Mouse (Mus musculus): ENCODE results near the gene Fhod1.

The Fhod1 gene

DNA sequence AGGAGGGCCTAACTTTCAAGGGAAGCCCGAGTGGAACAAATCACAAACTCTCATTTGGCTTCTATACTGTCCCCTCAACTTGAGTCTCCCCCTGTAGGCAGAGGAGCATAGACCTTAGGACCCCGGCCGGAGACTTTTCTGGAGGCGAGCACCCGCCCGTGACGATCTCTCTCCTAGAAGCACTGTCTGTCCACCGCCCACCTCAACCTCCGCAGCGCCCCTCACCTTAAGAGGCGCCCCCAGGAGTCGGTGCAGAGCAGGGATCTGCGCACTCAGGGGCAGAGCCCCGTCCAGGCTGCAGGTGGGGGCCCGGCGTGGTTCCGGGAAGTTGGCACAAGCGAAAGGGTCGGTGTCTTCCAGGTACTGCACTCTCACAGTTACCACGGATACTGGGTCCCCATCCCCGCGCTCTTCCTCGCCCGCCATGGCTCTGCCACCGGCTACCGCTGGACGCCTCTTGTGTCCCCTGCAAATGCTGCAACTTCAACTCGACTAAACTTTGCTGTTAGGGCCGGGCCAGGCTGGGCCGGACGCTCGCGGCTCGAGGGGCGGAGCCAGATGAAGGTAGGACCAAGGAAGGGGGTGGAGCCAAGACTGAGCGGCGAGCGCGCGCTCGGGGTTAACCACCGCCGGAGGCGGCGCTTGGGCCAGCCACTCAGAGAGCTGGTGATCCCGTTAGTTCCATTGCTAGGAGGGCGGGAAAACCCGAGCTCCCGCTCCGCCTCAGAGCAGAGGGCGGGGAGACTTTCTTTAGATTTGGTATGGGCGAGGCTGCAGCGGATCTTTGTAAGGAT lies at the start of gene Fhod1:
Gene Fhod1 (minus strand): TSS at position 526 of the 794 bp plus-strand sequence.
- in situ Hi-C loops (cut with MseI, MboI), result no loop called here

DNA sequence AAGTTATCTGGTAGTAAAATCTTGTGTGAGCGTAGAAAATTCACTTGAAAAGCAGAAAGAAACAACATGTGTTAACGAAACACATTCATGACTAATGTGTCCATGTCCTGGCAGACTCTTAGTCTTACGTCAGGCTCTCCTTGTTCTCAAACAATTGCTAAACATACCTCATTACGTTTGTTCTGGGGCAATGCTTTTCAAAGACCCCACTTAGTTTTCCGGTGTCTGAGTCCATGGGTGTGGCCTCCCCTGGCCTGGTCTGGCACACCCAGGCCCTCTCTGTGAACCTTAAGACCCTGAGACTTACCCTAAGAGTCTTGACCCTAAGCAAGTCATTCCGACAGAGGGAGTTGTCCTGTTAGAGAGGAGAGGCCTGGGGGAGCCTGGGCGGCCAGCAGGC lies 46.2 kb upstream of the Fhod1 start:
- in situ Hi-C loops (cut with MseI, MboI), result no loop called here

DNA sequence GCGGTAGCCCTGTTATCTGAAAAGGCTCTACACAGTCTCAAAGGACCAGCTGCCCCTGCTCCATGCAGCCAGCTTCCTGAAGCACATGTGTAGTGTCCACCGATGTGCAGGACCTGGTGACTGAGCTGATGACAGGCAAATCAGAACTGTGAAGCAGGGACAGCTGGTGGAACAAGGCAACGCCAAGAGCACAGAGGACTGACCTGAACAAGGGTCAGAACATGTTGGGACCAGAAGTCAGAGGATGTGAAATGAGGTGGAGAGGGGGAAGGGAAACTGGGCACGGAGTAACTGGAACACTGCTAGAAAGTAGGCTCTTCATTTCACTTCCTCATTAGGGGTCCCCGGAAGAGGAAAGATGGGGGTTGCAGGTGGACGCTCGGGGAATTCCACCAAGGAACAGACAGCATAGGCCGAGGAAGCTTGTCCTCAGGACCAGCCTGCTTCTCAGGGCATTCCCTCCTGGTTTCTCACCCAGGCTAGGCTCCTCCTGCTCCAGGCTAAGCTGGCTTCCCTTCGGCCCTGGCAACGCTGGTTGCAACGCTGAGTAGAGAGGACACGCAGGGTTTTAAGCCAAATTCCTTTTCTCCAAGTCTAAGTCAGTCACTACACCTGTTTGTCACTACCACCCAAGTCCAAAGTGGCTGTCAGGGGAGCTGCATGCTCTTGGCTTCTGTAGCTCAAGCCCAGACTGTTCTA lies 45.5 kb upstream of the Fhod1 start:
- in situ Hi-C loops (cut with MseI, MboI), result no loop called here

DNA sequence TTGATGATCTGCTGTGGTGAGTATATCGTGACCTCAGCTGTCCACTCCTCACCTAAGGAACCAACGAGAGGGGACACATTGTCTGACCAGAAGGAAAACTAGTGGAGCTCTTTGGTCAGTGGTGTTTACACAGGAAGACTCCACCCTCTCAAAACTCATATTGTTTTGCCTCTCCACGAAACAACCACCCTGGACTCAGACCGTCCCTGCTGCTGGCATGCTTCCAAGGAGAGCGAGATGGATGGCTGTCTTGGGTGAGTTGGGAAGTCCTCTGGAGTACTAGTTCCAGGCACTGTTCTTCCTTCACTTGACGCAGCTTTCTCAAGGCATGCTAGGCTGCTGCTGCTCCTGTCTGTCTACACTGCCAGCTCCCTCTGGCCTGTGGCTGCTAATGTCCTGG lies 41.3 kb upstream of the Fhod1 start:
- in situ Hi-C loops (cut with MseI, MboI), result no loop called here

DNA sequence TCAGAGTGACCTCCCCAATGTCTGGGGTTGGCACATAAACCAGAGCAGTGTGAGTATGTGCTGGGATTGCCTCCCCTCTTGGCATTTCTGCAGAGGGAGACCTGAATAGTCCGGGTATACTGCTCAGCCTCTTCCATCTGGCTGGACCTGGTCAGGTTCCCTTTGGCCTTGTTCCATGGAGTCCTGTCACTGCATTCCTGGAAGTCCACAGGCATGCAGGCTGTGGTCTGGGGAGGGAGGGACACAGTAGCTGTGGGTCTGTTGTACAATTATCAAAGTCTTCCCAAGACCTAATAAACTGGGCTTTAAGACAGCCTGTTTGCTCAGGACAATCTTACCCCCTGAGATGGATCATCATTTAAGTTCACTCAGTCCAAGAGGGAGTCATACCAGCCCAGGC lies 39.4 kb upstream of the Fhod1 start:
- in situ Hi-C loops (cut with MseI, MboI), result no loop called here

DNA sequence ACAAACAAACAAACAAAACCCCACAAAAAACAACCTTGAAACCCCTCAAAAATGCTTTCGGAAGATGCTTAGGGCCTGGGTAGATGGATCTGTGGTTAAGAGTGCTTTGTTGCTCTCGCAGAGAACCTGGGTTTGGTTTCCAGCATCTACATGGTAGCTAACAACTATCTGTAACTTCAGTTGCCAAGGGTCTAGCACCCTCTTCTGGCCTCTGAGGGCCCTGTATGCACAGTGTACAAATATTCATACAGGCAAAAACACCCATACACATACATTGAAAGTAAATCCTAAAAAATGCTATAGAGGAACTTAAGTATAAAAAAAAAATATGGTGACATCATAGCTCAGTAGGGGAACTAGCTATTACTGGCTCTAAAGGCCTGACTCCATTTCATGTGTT lies 36.3 kb upstream of the Fhod1 start:
- in situ Hi-C loops (cut with MseI, MboI), result no loop called here

DNA sequence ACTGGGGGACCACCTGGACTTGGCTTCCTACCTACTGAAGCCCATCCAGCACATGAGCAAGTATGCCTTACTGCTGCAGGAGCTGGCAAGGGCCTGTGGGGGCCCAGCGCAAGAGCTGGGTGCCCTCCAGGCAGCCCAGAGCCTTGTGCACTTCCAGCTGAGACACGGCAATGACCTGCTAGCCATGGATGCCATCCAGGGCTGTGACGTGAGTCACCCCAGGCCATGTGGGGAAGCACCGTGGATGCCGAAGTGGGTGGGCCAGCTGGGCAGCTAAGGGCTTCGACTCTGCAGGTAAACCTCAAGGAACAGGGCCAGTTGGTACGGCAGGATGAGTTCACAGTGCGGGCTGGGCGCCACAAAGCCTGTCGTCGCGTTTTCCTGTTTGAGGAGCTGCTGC lies 32.6 kb upstream of the Fhod1 start:
- in situ Hi-C loops (cut with MseI, MboI), result no loop called here

GRCm38 (mm10) chr8:105378673-105379072 lies 30.9 kb upstream of the Fhod1 start:
- in situ Hi-C loops (cut with MseI, MboI), result no loop called here

- in situ Hi-C loops (cut with MseI, MboI), result no loop called here
These were observed 26.8 kb upstream of the Fhod1 start for GRCm38 (mm10) chr8:105374513-105374966.

DNA sequence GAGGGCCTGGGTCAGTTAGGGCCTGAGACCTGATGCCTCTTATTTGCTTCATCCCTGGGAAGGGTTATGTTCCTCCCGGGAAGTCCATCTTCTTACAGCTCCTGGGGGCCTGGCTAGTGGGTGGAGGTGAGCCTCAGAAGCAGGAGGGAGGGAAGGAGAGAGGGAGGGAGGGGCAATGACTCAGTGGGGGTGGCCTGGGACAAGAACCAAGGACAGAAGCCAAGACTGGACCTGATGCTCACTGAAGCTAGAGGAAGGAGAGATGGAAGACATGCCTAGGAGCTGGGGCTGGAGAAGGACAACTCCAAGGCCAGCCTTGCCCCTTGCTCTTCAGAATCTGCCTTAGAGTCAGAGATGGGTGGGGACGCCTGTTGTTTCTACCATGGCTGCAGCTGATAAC lies 25.3 kb upstream of the Fhod1 start, which contains the start of gene Plekhg4:
Gene Plekhg4 (plus strand): TSS at position 243 of the 400 bp plus-strand sequence.
- in situ Hi-C loops (cut with MseI, MboI), result no loop called here

- in situ Hi-C loops (cut with MseI, MboI), result no loop called here
These were observed 24.7 kb upstream of the Fhod1 start for GRCm38 (mm10) chr8:105372473-105372872.

DNA sequence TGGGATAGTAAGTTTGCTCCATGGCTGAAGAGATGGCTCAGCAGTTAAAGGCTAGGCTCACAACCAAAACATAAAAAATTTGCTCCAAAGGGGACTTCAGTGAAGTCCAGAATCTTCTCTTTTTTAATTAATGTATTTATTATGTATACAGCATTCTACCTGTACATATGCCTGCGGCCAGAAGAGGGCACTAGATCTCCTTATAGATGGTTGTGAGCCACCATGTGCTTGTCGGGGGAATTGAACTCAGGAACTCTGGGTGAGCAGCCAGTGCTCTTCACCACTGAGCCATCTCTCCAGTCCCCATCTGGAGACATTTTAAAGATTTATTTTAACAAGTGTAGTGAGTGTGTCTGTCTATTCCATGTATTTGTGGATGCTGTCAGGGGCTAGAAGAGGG lies 19.4 kb upstream of the Fhod1 start:
- in situ Hi-C loops (cut with MseI, MboI), result no loop called here

DNA sequence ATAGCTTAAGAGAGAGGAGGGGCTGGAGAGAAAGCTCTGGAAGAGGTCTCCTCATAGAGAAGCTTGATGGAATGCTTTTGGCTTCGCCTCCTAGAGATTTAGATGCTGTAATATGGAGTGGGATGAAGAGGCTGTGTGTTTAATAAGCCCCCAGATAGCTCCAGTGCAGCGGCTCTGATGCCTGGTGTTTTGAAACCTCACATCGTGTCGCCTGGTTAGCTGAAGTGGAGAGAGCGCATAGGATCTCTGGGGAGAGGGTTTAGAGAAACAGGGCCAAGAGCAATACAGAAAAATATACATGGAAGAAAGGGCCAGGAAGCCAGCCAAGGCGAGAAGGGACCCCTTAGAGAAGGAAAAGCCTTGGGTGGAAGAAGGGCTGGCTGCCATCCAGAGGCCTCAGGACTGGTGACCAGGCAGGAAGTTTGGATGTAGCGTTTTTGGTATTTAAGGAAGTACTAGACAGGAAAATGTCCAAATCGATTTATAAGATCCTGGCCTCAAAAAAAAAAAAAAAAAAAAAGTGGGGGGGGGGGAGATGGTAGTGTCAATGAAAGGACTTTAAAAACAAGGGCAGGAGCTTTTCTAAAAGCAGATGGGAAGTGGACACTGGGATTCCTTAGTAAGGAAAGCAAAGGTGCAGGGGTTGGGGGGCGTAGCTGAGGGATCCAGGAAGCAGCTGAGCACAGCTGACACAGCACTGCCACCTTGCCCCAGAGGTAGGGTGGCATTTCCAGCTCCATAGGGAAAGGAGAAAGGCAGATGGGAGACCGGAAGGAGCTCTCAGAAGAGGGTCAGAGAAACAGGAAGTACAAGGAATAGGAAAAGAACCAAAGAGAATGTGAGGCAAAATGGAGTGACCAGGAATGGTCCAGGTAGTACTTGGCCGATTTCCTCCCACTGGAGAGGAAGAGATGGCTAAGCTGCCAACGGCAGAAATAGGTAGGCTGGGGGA lies 14.3 kb upstream of the Fhod1 start:
- in situ Hi-C loops (cut with MseI, MboI), result no loop called here

- in situ Hi-C loops (cut with MseI, MboI), result no loop called here
These were observed 11.9 kb upstream of the Fhod1 start for GRCm38 (mm10) chr8:105359646-105360045.

GRCm38 (mm10) chr8:105359208-105359607 lies 11.5 kb upstream of the Fhod1 start:
- in situ Hi-C loops (cut with MseI, MboI), result no loop called here

GRCm38 (mm10) chr8:105356681-105357080 lies 8.9 kb upstream of the Fhod1 start:
- in situ Hi-C loops (cut with MseI, MboI), result no loop called here

DNA sequence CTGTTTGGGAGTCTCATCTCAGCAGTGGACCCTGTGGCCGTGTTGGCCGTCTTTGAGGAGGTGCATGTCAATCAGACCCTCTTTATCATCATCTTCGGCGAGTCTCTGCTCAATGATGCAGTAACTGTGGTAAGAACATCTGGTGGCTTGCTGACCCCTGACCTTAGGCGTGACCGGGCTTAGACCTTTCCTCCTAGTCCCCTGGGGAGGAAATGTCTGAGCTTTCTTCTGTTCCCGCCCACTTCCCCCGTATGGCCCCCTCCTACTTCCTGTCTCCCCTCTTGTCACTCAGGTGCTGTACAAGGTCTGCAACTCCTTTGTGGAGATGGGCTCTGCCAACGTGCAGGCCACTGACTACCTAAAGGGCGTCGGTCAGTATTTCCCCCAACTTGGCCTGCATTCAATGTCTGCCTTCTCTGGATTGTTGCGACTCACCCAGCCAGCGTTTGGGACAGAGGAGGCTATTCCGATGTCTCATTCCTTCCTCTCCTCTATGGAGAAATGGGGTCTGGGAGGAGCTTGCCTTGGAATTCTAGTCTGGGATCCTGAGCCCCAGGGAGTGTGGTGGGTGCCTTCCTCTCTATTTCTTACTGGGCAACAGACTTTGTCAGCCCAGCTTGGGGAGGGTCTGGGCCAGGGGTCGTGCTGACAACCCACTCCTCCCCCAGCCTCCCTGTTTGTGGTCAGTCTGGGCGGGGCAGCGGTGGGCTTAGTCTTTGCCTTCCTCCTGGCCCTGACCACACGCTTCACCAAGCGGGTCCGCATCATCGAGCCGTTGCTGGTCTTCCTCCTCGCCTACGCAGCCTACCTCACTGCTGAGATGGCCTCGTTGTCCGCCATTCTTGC lies 7.6 kb upstream of the Fhod1 start:
- in situ Hi-C loops (cut with MseI, MboI), result no loop called here

DNA sequence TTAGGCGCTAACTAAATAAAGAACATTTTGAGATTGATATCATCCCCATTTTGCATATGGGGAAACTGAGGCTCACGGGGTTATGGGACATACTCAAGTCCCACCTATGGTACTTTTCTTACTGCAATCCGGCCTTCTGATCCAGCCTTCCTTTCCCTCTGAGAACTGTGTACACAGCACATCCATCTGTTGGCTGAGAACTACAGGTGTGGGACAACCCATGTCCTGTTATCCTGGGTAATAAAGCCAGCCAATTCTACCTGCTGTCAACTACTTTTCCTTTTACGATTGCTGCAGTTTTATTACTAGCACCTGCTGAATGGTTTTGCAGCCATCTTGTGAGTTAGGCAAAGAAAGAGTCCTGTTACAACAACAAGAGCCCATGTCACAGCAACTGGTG lies 6.8 kb upstream of the Fhod1 start:
- in situ Hi-C loops (cut with MseI, MboI), result no loop called here

DNA sequence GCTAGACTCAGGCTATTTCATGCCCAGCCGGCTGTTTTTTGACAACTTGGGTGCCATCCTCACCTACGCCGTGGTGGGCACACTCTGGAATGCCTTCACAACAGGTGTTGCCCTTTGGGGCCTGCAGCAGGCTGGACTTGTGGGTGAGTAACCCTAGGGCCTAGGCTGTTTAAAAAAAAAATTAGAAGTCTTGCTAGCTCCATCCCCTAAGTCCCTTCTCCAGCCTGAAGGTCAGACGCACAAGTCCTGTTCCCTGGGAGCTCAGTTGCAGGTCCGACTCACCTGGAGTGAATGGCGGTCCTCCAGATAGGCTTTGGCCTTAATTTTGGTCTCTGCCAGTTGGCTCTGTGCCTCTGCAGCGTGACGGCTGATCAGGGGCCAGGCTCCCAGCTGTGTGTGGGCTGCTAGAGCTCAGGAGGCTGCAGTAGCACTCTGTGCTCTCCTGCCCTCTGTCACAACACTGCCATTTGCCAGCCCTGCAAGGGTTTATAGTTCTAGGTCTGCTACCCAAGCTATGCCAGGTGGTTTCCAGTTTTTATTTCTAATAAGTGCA lies 5.9 kb upstream of the Fhod1 start:
- in situ Hi-C loops (cut with MseI, MboI), result no loop called here

DNA sequence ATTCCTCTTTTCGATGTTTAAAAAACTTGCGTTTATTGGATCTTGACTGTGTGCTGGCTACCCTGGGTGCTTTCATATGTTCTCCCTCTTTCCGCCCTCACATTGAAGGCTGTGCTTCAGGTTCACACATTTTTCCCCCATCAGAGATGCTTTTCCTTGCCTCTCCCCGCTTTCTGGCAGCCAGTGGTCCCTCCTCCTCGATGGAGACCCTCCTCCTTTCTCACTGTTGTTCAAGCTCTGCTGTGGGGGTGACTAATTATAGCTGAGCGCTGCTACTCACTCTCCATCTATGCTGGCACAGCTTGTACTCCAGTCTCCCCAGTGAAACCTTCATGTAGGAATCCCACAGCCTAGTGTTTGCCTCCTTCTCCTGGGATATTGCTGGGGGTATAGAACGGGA lies 2.4 kb upstream of the Fhod1 start:
- in situ Hi-C loops (cut with MseI, MboI), result no loop called here
